Mouse (Mus musculus) thymus, postnatal 10 days (tissue): ENCODE data around the gene Cemip.

Experiments used
- DNase-seq, 2 experiments: peaks; one replicate each; pipeline ENCODE4 v3.0.0; 2021; ENCODE audit warnings: low spot score in 2 of 2

Gene Cemip

DNA sequence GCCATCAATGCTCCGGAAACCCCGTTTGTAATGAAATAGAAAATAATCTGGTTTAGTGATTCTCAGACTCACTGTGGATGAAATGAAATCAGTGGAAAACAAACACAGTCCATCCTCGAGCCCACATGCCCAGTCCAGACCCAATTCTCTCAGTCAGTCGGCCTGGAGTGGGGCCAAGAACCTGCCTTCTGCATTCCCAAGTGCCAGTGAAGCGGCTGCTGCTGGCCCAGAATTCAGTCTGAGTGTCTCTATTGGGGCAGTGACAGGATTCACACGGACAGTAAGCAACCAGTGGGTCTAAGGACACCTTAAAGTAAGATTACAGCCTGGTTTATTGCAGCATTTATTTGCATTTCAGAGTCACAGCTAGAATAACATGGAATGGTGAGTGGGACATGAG, 10.2 kb upstream of the Cemip start:
- DNase-seq = no peak

DNA sequence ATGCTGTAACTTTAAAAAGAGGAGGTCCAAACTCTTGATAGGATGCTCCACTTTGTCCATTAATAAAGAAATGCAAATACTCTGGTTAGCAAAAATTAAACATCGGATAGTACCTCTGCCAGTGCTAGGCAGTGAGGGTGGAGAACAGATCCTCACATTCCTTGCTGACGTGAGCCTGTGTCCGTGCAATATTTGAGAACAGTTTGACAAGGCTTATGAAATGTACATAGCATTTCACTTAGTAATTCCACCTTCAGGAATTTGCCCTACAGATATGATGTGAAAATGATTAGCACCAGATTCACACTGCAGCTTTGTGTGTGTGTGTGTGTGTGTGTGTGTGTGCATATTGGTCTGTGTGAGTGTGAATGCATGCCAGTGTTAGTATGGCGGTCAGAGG, 4.5 kb upstream of the Cemip start:
- DNase-seq = no peak

DNA sequence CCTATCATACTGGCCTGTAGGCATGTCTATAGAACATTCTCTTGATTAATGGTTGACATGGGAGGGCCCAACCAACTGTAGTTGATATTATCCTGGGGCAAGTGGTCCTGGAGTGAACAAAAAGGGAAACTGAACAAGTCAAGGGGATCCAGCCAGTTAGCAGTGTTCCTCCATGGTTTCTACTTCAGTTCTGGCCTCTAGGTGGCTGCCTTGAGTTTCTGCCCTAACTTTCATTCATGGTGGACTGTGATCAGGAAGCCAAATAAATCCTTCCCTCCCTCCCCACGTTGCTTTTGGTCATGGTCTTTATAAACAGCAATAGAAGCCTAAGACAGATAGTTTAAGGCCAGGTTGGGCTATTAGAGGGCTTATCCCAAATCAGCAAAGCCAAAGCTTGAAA, 3.5 kb upstream of the Cemip start:
- DNase-seq = peak in 1 of 2 experiments; percentile 10

DNA sequence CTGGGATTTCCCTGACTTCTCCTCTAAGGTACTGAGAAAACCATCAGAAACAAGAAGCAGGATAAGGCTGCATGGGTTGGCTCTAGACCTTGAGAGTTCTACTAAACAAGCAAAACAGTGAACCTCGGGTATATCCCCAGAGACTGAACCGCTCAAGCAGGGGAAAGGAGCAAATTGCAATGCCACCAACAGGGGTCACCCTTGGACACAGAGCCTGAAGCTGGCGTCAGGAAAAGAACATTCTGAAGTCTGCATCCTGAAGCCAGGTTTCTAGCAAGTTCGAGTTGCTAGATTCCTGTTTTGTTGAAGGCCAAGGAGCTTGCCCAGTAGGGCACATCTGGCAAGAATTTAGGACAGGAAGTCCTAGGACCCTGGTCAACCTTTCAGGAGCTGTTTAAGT, 2.7 kb upstream of the Cemip start:
- DNase-seq = peak; percentile 56 to 81

DNA sequence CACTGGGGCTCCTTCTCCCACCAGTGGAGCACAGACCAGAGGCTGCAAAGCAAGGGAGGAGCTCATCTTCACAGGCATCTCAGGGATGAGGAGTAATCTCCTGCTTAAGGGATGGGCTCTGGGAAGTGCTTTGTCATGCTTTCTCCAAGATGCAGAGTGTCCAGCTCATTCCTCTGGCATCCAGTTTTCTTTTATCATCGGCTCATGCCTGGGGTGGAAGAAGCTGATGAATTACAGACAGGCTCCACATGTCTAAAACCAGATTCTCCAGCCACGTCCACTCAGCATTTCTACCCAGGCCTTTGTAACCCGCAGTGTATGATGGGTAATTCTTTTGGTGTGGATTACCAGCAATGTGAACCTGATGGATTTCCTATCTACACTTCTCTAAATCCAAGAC, 1.9 kb upstream of the Cemip start:
- DNase-seq = no peak

DNA sequence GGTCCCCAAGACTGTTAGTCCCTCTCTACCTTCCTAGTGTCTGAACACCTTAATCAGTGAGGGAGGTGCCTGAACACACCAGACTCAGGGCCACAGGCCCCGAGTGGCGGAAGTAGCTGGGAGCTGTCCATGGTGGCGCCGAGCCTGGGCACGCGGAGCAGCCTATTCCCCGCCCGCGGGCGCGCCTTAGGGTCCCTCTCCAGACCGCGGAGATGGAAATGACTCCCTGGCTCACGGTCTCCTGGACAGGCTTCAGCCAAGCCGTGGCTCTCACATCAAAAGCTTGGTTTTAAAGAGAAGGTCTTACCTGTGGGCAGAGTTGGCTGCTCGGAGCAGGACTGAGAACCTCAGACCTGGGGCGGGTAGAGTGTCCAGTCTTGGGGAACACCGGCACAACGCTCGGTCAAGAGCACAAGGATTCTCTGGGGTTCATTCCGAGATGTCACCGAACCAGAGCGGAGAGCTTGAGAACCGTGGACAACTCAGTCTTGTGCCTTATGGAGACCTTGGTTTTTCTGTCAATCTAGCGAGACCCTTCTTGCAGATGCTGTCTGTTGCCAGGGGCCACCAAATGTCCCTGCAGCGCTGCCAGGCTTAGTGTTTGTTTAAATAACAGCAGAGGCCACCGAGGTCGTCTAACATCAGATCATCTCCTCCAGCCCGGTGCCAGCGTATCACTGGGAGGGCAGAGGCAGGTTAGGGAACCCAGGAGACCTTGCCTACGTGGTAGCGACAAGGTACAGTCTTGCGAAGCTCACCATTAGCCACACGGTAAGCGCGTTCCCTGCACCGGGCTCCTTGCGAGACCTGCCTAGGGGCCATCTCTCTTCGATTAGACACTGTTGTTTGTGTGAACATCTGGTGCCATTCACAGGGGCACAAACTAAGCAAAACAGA, 1.0 kb downstream of the Cemip start:
- DNase-seq = peak; percentile 10 to 64

DNA sequence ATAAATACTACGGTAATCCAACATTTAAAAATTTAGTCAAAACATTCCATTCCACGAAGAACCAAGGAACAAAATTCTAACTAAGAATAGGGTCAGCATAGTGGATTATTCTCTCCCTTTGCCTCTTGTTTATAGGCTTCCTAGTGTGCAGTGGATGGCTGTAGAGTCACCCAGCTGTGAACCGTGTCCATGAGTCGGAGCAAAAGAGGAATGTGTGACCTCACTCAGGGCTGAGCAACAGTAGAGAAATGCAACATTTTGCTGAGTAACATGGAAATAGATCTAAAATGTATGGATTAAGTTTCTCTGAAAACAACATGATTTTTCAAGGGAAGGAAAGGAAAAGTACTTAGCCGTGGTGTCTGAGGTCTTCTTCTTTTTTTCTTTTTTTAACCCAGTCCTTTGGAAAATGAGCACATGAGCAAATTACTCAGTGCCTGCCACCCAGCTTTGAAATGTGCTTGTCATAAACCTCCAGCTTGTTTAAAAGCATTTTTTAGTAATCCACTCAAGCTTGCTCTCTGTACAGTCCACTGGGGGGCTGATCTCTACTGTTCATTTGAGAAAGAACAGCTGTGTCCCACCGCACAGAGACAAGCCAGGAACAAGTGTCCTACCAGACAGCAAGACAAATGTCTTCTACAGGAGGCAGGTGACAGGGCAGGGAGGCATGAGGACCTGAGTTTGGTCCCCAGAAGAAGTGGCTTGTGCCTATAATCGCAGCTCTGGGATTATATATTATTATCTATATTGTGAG, 8.9 kb downstream of the Cemip start:
- DNase-seq = no peak

DNA sequence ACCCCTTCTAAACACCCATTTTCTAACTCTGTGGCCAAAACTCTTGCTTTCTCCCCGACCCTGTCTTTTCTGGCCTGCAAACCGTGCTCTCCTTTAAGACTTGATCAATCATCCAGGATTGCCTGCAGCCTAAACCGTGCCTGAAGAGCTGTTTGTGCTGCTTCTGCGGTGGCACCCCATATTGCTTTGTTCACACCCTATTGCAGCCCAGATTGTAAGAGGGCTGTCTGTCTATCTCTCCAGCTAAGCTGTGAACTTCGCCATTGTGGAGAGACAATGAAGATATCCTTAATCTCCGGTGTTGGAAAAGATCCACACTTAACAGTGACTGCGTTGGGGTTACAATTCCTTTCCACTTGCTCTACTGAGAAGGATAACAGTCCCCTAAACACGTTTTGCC, 12.0 kb downstream of the Cemip start:
- no peak for DNase-seq

DNA sequence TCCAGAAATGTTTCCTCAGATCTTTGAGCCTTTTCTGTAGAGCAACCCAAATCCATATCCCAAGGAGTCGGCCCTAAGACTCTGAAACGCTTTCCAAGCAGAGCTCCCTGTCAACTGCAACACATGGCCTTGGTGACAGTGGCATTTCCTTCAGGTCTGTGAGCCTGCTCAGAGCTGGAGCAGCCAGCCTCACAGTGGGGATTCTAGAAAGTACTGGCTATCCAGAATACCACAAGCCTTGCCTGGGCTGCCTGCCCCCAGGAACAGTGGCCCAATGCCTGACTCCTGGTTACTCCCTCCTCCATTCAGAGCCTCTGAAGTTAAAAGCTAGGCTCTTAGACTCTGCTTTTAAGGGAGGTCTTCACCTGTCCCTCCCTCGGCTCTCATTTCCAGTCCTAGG, 12.4 kb downstream of the Cemip start:
- DNase-seq = no peak

DNA sequence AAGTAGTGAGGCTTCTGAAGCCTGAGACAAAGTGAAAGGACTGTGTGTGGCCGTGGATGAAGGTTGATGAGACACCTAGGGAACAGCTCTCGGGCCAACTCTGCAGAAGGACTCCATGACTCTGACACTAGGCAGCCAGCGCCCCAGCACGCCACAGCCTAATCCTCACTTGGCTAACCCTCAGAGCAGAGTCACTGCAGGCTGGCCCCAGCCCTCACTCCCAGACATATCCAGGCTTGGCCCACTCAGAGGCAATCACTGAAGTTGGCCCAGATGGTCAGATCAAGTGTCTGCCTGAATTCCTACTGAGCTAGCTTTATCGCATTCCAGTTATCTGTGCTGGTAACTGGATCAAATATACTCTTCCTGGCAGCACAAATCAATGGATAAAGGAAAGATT, 17.4 kb downstream of the Cemip start:
- no peak for DNase-seq

DNA sequence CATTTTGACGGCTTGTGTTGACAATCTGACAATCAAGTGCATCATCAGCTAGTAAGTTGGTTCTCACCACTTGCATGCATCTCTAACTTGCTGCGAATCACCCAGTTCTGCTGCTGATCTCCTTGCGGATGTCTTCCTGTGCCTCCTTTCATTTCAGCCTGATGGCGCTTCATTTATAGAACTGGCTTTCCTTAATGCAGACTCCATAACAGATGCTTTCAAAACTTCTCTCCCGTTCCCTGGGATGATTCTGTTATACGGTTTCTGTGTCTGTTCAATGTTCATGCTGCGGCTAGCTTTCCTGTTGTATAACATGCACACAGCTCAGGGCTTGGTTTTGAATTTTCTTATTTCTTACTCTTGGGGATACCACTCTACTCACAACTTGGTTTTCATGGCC, 26.5 kb downstream of the Cemip start:
- no peak for DNase-seq

DNA sequence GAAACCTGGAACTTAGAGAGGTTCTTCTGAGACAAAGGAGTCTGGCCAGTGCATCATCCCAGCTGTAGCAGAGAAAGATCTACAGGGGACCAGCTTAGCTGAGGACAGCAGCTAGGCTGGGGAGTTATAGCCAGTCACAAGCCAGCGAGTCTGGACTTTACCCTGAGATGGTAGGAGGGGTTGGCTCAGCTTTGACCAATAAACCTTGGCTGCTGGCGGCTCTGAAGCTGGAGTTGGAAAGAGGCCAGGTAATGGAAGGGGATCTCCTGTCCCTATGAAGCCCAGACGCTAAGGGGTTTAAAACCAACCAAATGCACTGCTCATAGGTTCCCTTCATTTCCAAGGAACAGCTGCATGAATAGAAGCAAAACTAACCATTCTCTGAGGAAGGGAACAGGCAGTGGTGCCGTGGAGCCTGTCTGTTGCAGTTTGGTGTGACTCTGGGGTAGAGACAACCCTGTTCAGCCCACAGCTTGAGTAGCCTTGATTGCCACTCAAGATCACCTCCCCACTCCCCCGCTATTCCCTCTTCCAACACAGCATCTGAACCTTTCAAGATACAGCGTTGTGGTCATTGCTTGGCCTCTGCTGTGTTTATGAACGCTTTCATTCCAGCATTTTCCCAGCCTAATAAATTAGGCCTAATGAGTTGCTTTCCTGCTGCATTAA, 30.2 kb downstream of the Cemip start:
- no peak for DNase-seq

DNA sequence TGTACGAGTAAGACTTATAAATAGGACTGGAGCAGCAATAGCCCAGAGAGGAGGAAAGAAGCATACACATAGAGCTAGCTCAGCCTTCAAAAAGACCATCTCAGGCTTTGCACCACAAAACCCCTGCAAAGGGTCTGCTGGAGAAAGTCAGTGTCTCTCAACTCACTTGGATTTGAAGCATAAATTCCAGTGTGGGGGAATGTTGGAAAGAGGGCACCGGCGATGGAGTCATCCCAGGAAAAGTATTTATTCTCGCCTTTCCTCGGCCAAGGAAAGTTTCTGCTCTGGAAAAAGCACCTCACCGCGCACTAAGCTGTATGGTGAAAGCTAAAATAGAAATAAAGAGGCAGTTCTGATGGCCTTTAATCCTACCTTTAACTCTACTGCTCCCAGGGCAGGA, 32.4 kb downstream of the Cemip start:
- no peak for DNase-seq

DNA sequence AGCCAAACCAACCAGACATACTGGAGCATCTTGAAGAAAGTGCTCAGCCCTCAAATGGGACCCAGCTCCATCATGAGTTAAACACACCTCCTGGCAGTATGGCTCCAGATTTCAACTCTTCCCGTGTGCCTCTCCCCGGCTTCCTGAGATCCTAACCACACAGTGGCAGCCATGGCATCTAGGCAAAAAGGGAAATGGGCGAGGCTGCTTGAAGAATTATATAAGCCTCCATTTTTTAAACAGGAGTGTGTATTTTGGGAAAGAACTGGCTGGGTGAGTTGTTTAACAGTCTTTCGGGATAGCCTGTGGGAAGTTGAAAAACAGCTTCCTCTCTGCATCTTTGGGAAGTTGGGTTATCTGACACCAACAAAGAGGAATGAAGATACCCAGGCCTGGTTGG, 34.9 kb downstream of the Cemip start:
- DNase-seq = no peak

DNA sequence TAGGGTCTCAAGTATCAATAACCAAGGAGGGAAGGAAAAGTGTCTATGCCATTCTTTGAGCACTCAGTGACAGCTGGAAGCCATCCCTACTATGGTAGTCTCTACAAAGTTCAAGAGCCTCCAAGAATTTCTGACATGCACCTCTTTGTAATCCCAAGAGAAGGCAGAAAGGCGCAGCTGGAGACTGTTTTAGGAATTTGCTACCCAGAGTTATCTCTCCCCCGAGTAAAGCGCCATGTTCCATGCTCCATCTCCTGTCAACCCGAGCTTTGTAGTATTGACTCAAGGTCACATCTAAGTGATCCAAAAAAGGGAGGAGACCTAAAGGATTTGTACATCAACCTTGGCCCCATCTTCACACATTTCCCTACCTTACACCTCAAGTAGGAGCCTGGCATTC, 40.8 kb downstream of the Cemip start:
- no peak for DNase-seq

DNA sequence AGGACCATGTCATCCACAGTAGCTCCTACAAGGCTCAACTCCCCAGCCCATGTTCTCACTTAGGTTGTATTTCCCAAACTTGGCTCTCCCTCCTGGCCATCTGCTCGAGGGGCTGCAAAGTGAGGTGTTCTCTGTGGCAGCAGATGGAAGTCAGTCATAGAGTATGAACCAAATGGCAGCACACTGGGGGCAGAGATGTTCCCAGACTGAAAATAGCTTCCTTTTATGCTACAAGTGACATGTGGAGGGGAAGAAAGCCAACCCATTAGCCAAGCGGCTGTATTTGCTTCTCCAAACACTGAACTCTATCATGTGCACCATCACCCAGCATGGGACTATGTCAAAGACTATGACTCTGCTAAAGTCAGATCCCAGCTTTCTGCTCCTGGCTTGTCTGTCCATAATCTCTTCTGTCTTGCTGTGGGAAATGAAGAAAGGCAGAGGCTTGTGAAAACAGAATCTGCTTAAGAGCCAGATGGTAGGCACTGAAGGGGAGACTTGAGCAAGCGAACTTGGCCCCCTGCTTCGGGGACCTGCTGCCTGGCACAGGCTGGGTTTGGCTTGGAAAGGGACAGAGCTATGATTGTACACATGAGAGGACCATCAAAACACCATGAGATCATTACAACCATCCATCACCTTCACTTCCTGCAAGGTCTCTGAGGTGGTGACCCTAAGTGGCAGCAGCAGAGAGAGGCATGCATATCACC, 41.6 kb downstream of the Cemip start:
- no peak for DNase-seq

DNA sequence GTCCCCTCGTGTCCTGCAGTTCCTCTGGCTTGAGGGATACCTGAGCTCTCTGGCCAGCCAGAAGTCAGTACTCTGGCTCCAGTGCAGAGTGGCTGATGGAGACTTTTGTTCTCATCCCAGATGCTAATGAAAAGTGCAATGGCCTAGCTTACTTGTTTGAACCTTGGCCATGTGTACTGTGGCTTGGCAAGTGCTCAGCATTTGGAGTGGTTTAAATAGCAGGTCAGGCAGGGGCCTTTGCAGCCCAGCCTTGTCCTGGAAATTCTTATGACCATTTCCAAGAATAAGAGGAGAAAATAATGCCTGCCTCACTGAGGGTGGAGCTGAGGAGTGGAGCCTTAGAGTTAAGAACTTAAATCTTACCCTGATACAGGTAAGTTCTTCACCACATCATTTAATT, 43.6 kb downstream of the Cemip start:
- no peak for DNase-seq

DNA sequence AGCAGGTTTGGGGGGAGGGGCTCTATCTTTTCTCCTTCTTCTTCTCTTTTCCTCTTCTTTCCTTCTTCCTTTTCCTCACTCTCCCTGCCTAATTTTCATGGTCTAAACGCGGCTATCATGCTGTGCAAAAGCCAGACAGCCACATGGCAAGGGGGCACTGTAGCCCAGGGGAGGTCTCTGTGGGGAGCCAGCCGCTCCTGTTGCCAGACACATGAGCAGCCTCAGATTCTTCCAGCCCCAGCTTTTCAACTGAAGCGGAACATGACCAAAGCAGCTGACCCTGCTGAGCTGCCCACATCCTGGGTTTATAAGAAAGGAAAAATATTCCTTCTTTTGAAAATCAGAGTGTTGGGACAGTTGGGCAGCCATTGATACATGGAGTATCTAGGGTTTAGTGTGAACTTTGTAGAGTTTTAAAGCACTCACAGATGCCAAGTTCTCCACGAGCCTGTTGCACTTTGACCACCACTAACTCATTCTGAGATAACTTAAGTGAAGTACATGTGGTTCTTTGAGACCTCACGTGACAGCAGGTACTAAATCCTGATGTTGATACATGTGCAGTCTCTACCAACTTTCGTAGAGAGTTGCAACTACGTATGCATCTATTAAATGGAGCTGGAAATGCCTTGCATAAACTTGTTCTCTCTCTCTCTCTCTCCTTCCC, 46.3 kb downstream of the Cemip start:
- DNase-seq = no peak

DNA sequence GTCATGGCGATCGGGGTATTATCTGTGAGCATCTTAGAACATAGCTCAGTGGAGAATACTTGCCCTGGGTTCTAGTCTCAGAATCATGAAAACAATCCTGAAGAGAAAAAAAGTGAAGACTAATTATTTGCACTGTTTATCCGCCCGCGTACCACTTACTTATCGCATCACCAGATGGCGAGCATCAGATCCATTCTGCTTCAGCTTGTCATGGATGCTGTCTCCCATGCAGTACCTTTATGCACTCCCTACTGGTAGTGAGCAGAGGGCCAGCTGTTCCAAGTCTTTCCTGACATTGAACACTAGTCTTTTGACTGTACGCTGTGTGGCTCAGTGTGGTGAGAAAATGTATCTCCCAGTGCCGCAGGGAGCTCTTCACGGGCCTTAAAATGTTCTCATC, 47.7 kb downstream of the Cemip start:
- DNase-seq = no peak

DNA sequence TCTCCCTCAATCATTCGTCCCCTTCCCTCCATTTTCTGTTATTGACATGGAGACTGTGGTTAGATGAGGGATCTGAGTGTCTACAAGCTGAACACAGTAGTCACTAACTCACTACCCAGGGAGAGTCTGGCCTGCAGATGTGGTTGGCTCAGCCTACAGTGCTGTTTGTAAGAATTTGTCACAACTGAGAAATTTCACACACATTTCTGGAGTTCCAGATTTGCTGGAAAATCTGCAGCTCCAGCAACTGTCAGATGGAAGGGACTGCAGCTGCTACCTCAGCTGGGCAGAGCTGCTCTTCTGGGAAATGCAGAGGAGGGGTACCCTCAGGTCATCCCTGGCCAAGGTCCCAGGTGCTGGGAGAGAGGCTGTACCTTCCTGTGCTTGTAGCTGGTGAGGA, 53.5 kb downstream of the Cemip start:
- no peak for DNase-seq

DNA sequence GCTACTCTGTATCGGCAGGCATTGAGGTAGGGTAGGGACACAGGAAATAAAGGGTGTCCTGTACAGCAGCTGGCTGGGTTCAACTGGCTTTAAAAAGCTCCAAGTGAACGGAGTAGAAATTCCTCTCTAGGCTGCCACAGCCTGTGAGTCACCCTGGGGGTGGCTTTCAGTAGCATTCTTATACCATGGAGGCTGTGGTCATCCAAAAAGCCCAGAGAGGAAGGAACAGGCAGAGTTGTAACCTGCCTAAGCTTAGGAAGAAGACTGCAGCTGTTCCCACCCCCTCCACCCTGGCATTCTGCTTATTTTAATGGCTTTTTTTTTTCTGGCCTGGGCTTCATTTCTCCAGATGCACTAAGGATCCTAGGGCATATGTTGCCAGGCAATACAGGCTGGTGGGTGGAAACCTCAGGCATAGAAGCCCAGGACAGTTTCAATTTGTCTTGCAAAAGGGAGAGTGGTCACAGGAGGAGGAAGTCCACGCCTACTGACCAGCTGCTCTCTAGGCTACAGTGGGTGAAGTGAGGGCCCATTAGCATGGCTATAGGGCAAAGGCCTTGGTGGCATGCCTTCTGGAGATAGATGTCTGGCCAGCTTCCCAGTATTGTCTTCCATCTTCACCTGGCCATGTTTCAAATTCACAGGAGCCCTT, 57.1 kb downstream of the Cemip start:
- DNase-seq = no peak
